Mouse (Mus musculus): ENCODE results near the gene Cdkl1. TPM values are rescaled to one million over a fixed set of nuclear protein-coding genes. Genes with fewer than 3 reads are reported as not detected.
A peak's percentile ranks its signal among the peaks of the same experiment; 100 is the strongest.

Cdkl1 gene
- polyA plus RNA-seq, 1 experiment from 2014 or later, result 9.0 TPM

DNA sequence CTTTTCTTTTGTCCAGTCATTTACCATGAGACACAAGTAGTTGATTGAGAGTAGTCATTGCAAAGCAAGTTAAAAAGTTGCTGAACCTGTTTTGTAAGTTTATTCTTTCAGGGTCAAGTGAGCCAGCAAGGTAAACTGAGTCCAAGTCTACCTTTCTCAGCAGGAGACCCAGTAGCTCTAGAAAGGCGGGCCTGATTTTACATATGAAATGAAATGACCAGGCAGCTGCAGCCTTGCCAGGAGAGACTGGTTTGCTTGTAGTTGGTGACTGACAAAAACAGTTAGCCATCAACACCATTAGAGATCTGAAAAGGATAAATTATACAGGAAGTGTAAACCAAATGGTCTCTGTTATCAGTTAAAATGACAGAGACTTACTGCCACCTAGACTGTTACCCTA lies 60.8 kb downstream of the Cdkl1 start:
- Histone ChIP-seq H3K9ac (no peak overlapping the region), H3K27me3 (no peaks in the 10 kb centered on the region), H3K4me2 (no peak overlapping the region), H3K9me3 (no peaks in the 10 kb centered on the region), H3K27ac (replicated peaks) (no peak overlapping the region), H3K4me3 (no peak overlapping the region), H3K36me3 (no peaks in the 10 kb centered on the region), H3K4me1 (replicated peaks) (peaks cover 5% of the 10 kb centered on the region)
- ATAC-seq (ENCODE audit: low FRiP score, low read depth), result no peak
- 71% methylated on average over 1 of the region's 1 CpGs for WGBS

DNA sequence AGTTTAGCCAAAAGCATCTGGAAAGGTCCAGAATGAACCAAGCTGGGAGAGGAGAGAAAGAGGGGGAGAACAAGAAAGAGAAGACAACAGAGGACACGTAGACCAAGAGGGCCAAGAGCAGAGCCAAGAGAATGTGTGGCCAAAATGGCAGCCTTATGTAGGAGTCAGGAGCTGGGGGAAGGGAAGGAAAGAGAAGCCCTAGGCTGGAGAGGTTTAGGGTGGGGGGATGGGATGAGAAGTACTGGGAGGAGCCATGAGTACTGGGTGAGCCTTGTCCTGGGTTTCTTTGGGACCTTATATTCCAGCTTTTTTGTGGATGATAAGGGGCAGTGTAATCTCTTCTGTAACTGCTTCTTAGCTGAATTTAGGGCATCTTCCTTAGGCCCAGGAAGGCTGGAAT lies 61.8 kb downstream of the Cdkl1 start:
- 86% methylated on average over 1 of the region's 1 CpGs for WGBS
- ATAC-seq (ENCODE audit: low FRiP score, low read depth), result no peak
- H3K4me2 ChIP-seq, result no peak overlapping the region

DNA sequence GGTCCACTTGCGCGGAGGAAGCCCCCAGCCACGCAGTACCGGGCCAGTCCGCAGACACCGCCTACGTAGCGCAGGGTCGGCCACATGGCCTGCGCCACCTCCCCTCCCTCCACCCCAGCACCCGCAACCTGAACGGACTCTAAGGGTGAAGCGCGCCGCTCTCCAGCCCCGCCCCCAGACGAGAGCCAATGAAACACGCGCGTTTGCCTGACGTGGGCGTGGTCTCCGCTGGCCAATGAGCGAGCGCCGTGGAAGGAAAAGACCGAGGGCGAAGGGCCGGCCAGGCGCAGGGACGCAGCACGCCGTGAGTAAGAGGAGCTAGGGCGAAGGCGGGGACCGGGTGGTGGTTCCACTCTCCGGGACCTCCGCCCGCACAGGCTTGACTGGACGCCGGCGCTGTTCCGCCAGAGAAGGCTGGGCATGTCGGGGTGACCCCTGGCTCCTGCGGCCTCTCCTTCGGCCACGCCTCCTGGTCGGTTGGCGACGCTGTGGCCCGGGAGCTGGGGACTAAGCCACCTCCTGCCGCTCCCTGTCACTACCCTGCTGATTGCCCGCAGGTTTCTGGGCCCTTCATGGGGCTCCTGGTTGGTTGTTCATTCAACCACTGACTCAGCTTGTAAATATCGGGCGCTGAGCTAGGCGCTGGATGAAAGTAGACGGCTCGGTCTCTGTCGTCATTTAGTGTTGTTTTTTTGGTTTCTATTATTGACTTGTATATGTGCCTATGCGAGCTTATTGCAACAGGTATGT lies 66.2 kb downstream of the Cdkl1 start, which contains the start of the genes L2hgdh and Atp5s:
TSS of gene L2hgdh (minus strand) at position 163 of the 750 bp plus-strand sequence.
TSS of gene Atp5s (plus strand) at position 240 of the 750 bp plus-strand sequence.
- H3K4me1 ChIP-seq (replicated peaks), result peaks cover 17% of the 10 kb centered on the region
- H3K9me3 ChIP-seq, result no peaks in the 10 kb centered on the region
- peak within 1 kb of the TSS; percentile 55 for H3K4me3 ChIP-seq
- H3K27me3 ChIP-seq, result no peaks in the 10 kb centered on the region
- peaks cover 11% of the 10 kb centered on the region for H3K36me3 ChIP-seq
- H3K9ac ChIP-seq, result peak within 1 kb of the TSS; percentile 54
- WGBS, result under 1% methylated on average over 60 of the region's 60 CpGs
- ATAC-seq (ENCODE audit: low FRiP score, low read depth), result peak; percentile 96
- H3K27ac ChIP-seq (replicated peaks), result peak within 1 kb of the TSS; percentile 76
- H3K4me2 ChIP-seq, result peak within 1 kb of the TSS; percentile 64

More for the DNA sequence above, 61.8 kb downstream of the Cdkl1 start:
- Histone ChIP-seq H3K36me3 (no peaks in the 10 kb centered on the region), H3K4me1 (replicated peaks) (peaks cover 6% of the 10 kb centered on the region), H3K9me3 (no peaks in the 10 kb centered on the region), H3K27ac (replicated peaks) (no peak overlapping the region), H3K9ac (no peak overlapping the region), H3K4me3 (no peak overlapping the region), H3K27me3 (no peaks in the 10 kb centered on the region)

DNA sequence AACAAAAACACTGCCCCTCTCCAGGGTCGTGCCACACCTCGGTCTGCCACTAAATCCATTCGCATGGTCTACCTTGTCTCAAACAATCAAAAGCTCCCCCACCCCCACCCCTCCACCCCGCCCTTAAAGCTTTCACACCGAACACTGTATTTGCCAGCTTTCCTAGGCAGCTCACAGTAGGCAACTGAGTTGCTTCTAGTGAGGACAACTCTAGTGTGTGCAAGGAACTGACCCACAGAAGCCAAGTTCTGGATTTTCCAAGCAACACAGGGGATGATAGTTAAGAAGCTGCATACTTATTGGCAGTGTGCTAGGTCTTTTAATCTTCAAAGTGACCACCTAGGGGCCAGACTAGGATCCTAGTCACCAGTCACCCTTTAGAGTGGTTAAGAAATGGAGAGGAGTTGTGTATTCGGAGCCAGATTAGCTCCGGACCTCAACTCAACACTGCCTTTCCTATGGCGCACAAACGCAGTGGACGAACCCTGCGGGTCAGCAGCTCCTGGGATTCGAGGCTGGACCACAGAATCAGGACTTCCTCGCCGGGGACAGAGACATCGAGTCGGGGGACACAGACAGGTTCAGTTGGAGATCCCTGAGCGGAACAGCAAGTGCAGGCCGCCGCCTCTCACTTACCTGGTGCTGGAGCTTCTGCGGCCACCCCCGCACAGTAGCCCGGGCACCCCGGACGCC lies 66.9 kb downstream of the Cdkl1 start:
- Histone ChIP-seq H3K4me3 (peak overlapping the region; percentile 55), H3K9me3 (peaks cover under 1% of the 10 kb centered on the region; the same call in 1 of the 2 replicates), H3K4me1 (replicated peaks) (peaks cover 17% of the 10 kb centered on the region), H3K36me3 (peaks cover 18% of the 10 kb centered on the region), H3K27me3 (no peaks in the 10 kb centered on the region), H3K9ac (peak overlapping the region; percentile 54), H3K27ac (replicated peaks) (no peak overlapping the region), H3K4me2 (peak overlapping the region; percentile 64)
- WGBS, result 2% methylated on average over 24 of the region's 24 CpGs
- ATAC-seq (ENCODE audit: low FRiP score, low read depth), result peak; percentile 25

DNA sequence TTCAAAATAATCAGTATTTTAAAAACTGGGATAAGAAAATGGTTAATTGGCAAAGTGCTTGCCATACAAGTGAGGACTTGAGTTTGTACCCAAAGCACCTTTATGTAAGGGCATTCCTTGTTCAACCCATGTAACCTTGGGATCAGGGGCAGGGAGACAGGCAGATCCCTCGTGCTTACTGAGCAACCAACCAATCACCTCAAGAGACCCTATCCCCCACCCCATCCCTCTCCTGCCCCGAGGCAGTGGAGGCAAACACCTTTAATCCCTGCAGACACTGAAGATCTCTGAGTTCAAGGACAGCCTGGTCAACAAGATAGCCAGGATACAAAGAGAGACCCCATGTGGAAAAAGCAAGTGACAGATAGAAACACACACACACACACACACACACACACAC lies 67.7 kb downstream of the Cdkl1 start:
- no peak for ATAC-seq (ENCODE audit: low FRiP score, low read depth)
- no peaks in the 10 kb centered on the region for H3K27me3 ChIP-seq
- 73% methylated on average over 2 of the region's 2 CpGs for WGBS
- H3K4me3 ChIP-seq, result peak overlapping the region; percentile 55
- peaks cover 22% of the 10 kb centered on the region for H3K36me3 ChIP-seq
- no peak overlapping the region for H3K27ac ChIP-seq (replicated peaks)
- H3K9me3 ChIP-seq, result peaks cover 6% of the 10 kb centered on the region; the same call in 1 of the 2 replicates
- H3K9ac ChIP-seq, result no peak overlapping the region
- peaks cover 17% of the 10 kb centered on the region for H3K4me1 ChIP-seq (replicated peaks)
- peak overlapping the region; percentile 64 for H3K4me2 ChIP-seq

DNA sequence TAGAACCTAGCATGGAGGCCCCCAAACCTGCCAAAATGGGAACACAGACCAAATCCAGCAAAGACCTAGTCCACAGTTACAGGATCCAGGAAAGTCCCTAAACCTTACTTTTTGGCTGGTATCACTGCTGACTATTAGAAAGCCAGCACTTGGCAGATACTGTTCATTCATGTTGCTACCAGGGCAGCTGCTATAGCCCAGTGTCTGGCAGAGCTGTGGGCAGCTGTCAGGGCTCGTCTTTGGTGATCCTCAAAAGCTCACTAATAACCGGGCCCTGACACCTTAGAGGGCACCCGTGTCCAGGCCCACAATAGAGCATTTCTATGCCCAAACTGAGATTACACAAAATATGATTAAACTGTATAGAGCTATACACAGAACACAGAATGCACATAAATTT lies 68.2 kb downstream of the Cdkl1 start:
- no peak for ATAC-seq (ENCODE audit: low FRiP score, low read depth)
- Histone ChIP-seq H3K4me1 (replicated peaks) (peaks cover 17% of the 10 kb centered on the region), H3K36me3 (peaks cover 26% of the 10 kb centered on the region), H3K9ac (no peak overlapping the region), H3K9me3 (peaks cover 6% of the 10 kb centered on the region; the same call in 1 of the 2 replicates), H3K27ac (replicated peaks) (no peak overlapping the region), H3K4me2 (no peak overlapping the region), H3K4me3 (no peak overlapping the region), H3K27me3 (no peaks in the 10 kb centered on the region)
- 86% methylated on average over 3 of the region's 3 CpGs for WGBS

DNA sequence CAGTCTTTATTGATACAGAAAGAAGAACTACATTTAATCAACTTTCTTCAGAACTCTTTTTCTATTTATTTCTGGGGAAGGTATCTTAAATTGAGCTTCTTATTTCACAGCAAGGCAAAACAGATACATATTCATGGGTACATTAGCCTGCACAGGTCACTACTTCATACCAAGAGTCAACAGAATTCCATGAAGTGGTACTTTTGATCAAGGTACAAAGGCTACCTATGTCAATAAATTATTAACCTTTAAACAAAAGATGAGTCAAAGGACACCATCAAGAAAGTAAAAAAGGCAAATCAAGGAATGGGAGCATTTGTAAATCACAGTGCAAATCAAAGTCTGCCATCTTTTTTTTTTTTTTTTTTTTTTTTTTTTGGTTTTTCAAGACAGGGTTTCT lies 77.4 kb downstream of the Cdkl1 start:
- ATAC-seq (ENCODE audit: low FRiP score, low read depth), result no peak
- Histone ChIP-seq H3K36me3 (peaks cover 25% of the 10 kb centered on the region), H3K4me2 (no peak overlapping the region), H3K4me3 (no peak overlapping the region), H3K4me1 (replicated peaks) (no peaks in the 10 kb centered on the region), H3K27me3 (no peaks in the 10 kb centered on the region), H3K27ac (replicated peaks) (no peak overlapping the region), H3K9ac (no peak overlapping the region), H3K9me3 (no peaks in the 10 kb centered on the region)

DNA sequence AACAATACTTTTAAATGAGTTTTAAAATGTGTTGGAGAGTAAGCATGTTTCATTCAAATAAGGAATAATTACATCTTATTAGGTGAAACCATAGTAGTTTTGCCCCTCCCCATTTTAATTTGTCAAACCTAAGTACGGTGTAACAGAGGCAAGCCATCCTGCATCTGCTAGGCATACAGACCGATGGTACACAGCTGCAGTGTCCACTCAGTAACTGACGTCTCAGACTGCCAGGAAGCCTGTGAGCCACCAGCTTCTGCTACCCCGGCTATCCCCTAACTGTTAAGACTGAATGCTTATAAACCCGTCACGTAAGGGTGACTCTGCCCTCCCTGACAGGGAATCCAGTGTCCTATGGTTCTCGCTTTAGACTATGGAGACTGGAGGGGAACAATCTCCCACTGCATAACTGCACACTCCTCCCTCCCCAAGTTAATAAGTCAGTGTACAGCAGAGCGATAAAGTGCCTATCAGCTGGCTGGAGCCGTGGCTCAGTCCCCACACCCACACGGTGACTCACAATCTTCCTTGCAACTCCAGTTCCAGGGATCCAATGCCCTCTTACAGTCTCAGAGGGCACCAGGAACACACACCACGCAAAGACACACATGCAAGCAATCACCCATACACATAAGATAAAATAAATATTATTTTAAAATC lies 86.1 kb downstream of the Cdkl1 start:
- Histone ChIP-seq H3K4me1 (replicated peaks) (no peaks in the 10 kb centered on the region), H3K27me3 (no peaks in the 10 kb centered on the region), H3K36me3 (peaks cover 6% of the 10 kb centered on the region), H3K9me3 (no peaks in the 10 kb centered on the region), H3K4me2 (no peak overlapping the region), H3K27ac (replicated peaks) (no peak overlapping the region), H3K9ac (no peak overlapping the region), H3K4me3 (no peak overlapping the region)
- no peak for ATAC-seq (ENCODE audit: low FRiP score, low read depth)
- 89% methylated on average over 11 of the region's 11 CpGs for WGBS

DNA sequence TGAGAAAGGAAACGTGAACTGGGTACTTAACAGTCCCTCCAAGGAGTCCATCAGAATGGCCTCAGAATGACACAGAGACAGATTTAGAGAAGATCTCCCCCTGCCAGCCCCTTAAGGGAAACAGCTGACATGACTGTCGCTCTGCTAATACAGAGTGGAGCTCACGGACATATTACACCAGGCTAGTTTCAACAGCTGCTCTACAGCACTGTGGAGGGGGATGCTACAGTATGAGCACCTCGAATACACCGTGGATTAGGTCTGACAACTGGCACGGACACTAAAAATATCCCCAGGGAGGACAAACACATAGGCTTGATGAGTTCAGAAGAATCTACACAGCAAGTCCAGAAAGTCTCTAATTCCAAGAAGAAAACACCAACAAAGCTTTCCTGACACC lies 92.7 kb downstream of the Cdkl1 start:
- ATAC-seq (ENCODE audit: low FRiP score, low read depth), result no peak
- no peak overlapping the region for H3K27ac ChIP-seq (replicated peaks)
- H3K4me2 ChIP-seq, result no peak overlapping the region
- no peaks in the 10 kb centered on the region for H3K4me1 ChIP-seq (replicated peaks)
- 89% methylated on average over 6 of the region's 6 CpGs for WGBS
- no peaks in the 10 kb centered on the region for H3K9me3 ChIP-seq
- no peak overlapping the region for H3K9ac ChIP-seq
- H3K36me3 ChIP-seq, result peaks cover 13% of the 10 kb centered on the region; the same call in 1 of the 2 replicates
- H3K27me3 ChIP-seq, result no peaks in the 10 kb centered on the region
- H3K4me3 ChIP-seq, result no peak overlapping the region

MicroRNAs within 50 kb of the gene (microRNA counts, 519-probe panel; counts per million panel counts)
- not detected for microRNA mmu-miR-681

Small RNA genes within 50 kb of the gene (microRNA-seq; reads per million reads assigned to microRNA genes)
- not detected for gene Mir681

Other genes with a start within 250 kb of the Cdkl1 start
- 24.8 and 25.3 TPM in 2 replicates for gene Vcpkmt, start 208.2 kb downstream of the Cdkl1 start, polyA plus RNA-seq (2015; fragmentation: Nextera tagmentation; extraction: Ambion mirVana)
- gene Sos2, start 109.4 kb downstream of the Cdkl1 start, polyA plus RNA-seq (2015; fragmentation: Nextera tagmentation; extraction: Ambion mirVana), result 12.5 and 13.3 TPM in 2 replicates
- 12.5 and 13.3 TPM in 2 replicates for gene L2hgdh, start 66.4 kb downstream of the Cdkl1 start, polyA plus RNA-seq (2015; fragmentation: Nextera tagmentation; extraction: Ambion mirVana)
- 34.5 and 37.0 TPM in 2 replicates for gene Atp5s, start 66.3 kb downstream of the Cdkl1 start, polyA plus RNA-seq (2015; fragmentation: Nextera tagmentation; extraction: Ambion mirVana)
- gene Atl1, start 101.3 kb upstream of the Cdkl1 start, polyA plus RNA-seq (2015; fragmentation: Nextera tagmentation; extraction: Ambion mirVana), result 132 and 148 TPM in 2 replicates
- 26.5 and 26.6 TPM in 2 replicates for gene Map4k5, start 101.9 kb upstream of the Cdkl1 start, polyA plus RNA-seq (2015; fragmentation: Nextera tagmentation; extraction: Ambion mirVana)
- 3.4 and 3.6 TPM in 2 replicates for gene Sav1, start 195.7 kb upstream of the Cdkl1 start, polyA plus RNA-seq (2015; fragmentation: Nextera tagmentation; extraction: Ambion mirVana)